16 mouse cellular contexts compared by ENCODE assay signal in the genomic region with DNA sequence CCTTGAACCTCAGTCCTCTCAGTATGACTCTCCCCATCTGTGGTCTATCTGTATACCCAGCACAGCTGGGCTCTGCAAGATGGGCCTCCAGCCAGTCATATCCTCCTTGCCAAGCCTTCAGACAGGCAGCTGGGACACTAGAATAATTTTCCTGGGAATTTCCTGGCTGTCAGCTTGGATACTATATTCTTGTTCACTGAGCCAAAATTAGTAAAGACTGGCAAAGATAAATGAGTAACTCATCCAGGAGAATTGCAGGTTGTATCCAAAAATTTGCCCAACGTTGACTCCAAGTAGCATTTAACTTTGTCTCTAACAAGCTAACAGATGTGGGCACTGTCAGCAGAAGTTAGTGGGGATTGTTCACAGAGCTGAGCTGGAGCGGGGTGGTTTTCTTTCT.
DNase-seq lines count a peak whose midpoint lies in the region; ATAC-seq and TF ChIP-seq lines count a peak whose summit lies in the region.
"Had no signal": no experiment of that assay in that cellular context is flagged by ENCODE, and none has a peak within 500 bp of the region (broad histone marks: within the 10 kb centered on the region; RNA-seq: fewer than 3 reads in every experiment).

No protein-coding gene starts in this region.

- ATAC-seq in forebrain, embryonic 15.5 days (replicated peaks), result peak; percentile 64; the same call in 1 of the 2 replicates
- peak; percentile 31; the same call in 1 of the 2 replicates for ATAC-seq in midbrain, postnatal 0 days (ENCODE audit: low FRiP score)
- ATAC-seq in midbrain, embryonic 16.5 days, result no peak
- no peak for ATAC-seq in liver, postnatal 0 days
- ATAC-seq: lung, postnatal 0 days had no signal

- H3K27me3 ChIP-seq in forebrain, embryonic 15.5 days, result no peaks in the 10 kb centered on the region
- H3K27me3 ChIP-seq in forebrain, embryonic 10.5 days (ENCODE audit: poor library complexity, severe bottlenecking), result no peaks in the 10 kb centered on the region
- H3K27me3 ChIP-seq in midbrain, postnatal 0 days (ENCODE audit: insufficient read depth, low read length), result no peaks in the 10 kb centered on the region
- no peaks in the 10 kb centered on the region for H3K27me3 ChIP-seq in midbrain, embryonic 16.5 days (ENCODE audit: control insufficient read depth, insufficient read depth, low read depth, low read length)
- no peaks in the 10 kb centered on the region for H3K27me3 ChIP-seq in liver, postnatal 0 days (ENCODE audit: insufficient read depth, low read length)
- H3K27me3 ChIP-seq: embryonic facial prominence, embryonic 15.5 days; liver, embryonic 13.5 days; megakaryocyte, embryonic 14.5 days; neural tube, embryonic 12.5 days had no signal

- H3K4me3 ChIP-seq in forebrain, embryonic 15.5 days, result no peak overlapping the region
- H3K4me3 ChIP-seq in forebrain, embryonic 10.5 days, result no peak overlapping the region
- no peak overlapping the region for H3K4me3 ChIP-seq in midbrain, postnatal 0 days (ENCODE audit: low read depth, low read length)
- H3K4me3 ChIP-seq in midbrain, embryonic 16.5 days (ENCODE audit: low read depth, low read length), result no peak overlapping the region
- no peak overlapping the region for H3K4me3 ChIP-seq in liver, postnatal 0 days (ENCODE audit: low read depth, low read length)
- H3K4me3 ChIP-seq: embryonic facial prominence, embryonic 15.5 days; limb, embryonic 10.5 days; liver, embryonic 13.5 days; megakaryocyte, embryonic 14.5 days; neural tube, embryonic 12.5 days had no signal

- no peak for TF ChIP-seq CTCF in midbrain, postnatal 0 days (IDR thresholded peaks at IDR 0.05)
- no peak for TF ChIP-seq CTCF in liver, postnatal 0 days (IDR thresholded peaks at IDR 0.05; ENCODE audit: low read depth)

- no peaks in the 10 kb centered on the region for H3K9me3 ChIP-seq in forebrain, embryonic 15.5 days
- H3K9me3 ChIP-seq in forebrain, embryonic 10.5 days, result no peaks in the 10 kb centered on the region
- H3K9me3 ChIP-seq in midbrain, postnatal 0 days (ENCODE audit: low read length), result no peaks in the 10 kb centered on the region
- no peaks in the 10 kb centered on the region for H3K9me3 ChIP-seq in midbrain, embryonic 16.5 days (replicated peaks; ENCODE audit: control insufficient read depth, low read length, poor library complexity, severe bottlenecking)
- H3K9me3 ChIP-seq in liver, postnatal 0 days (ENCODE audit: low read length), result no peaks in the 10 kb centered on the region
- H3K9me3 ChIP-seq: embryonic facial prominence, embryonic 15.5 days; limb, embryonic 10.5 days; liver, embryonic 13.5 days; megakaryocyte, embryonic 14.5 days; neural tube, embryonic 12.5 days had no signal

- 62% methylated on average over 2 of the region's 2 CpGs for WGBS in forebrain, embryonic 15.5 days
- 89% methylated on average over 2 of the region's 2 CpGs for WGBS in forebrain, embryonic 10.5 days
- 80% methylated on average over 2 of the region's 2 CpGs for WGBS in midbrain, postnatal 0 days
- WGBS in midbrain, embryonic 16.5 days, result 82% methylated on average over 2 of the region's 2 CpGs
- 62% methylated on average over 2 of the region's 2 CpGs for WGBS in liver, postnatal 0 days (ENCODE audit: insufficient replicate concordance)

- no peak for TF ChIP-seq EP300 in liver, postnatal 0 days (IDR thresholded peaks at IDR 0.05; ENCODE audit: low read depth)

- no peak for DNase-seq in forebrain, embryonic 10.5 days (ENCODE audit: extremely low spot score, low spot score)
- peak; percentile 69 for DNase-seq in midbrain, postnatal 0 days (ENCODE audit: low spot score)
- peak; percentile 6 to 24 for DNase-seq in left cerebral cortex, postnatal 14 days (ENCODE audit: low spot score in 2 of 2)
- no peak for DNase-seq in heart, postnatal 36 days
- DNase-seq in liver, postnatal 0 days, result no peak
- DNase-seq: heart, adult 11 months; kidney, adult 9 months; liver, embryonic 13.5 days; thymus, postnatal 4 days had no signal

- no peaks in the 10 kb centered on the region for H3K36me3 ChIP-seq in forebrain, embryonic 15.5 days
- no peaks in the 10 kb centered on the region for H3K36me3 ChIP-seq in forebrain, embryonic 10.5 days (replicated peaks)
- H3K36me3 ChIP-seq in midbrain, postnatal 0 days (ENCODE audit: insufficient read depth, low read length), result no peaks in the 10 kb centered on the region
- no peaks in the 10 kb centered on the region for H3K36me3 ChIP-seq in midbrain, embryonic 16.5 days (ENCODE audit: control insufficient read depth, insufficient read depth, low read length)
- H3K36me3 ChIP-seq in liver, postnatal 0 days (replicated peaks; ENCODE audit: insufficient read depth, low read length), result no peaks in the 10 kb centered on the region
- H3K36me3 ChIP-seq: embryonic facial prominence, embryonic 15.5 days; limb, embryonic 10.5 days; liver, embryonic 13.5 days; neural tube, embryonic 12.5 days had no signal

- intact Hi-C loops in left cerebral cortex, postnatal 14 days (cut with DNase I), result no loop called here
- intact Hi-C loops in heart, postnatal 36 days (cut with DNase I), result no loop called here

- no peak overlapping the region for H3K4me2 ChIP-seq in forebrain, embryonic 15.5 days (replicated peaks)
- H3K4me2 ChIP-seq in midbrain, postnatal 0 days (ENCODE audit: low read depth, low read length, poor library complexity, severe bottlenecking), result no peak overlapping the region
- H3K4me2 ChIP-seq in midbrain, embryonic 16.5 days (ENCODE audit: low read length), result no peak overlapping the region
- H3K4me2 ChIP-seq in liver, postnatal 0 days (ENCODE audit: low read depth, low read length), result no peak overlapping the region
- H3K4me2 ChIP-seq: embryonic facial prominence, embryonic 15.5 days; liver, embryonic 13.5 days; neural tube, embryonic 12.5 days had no signal

- H3K4me1 ChIP-seq in forebrain, embryonic 15.5 days, result 0 out of 2 replicates have a peak, but pooled peaks cover 5% of the 10 kb centered on the region
- H3K4me1 ChIP-seq in forebrain, embryonic 10.5 days, result no peaks in the 10 kb centered on the region
- no peaks in the 10 kb centered on the region for H3K4me1 ChIP-seq in midbrain, postnatal 0 days (ENCODE audit: insufficient read depth, low read length)
- no peaks in the 10 kb centered on the region for H3K4me1 ChIP-seq in midbrain, embryonic 16.5 days (ENCODE audit: control insufficient read depth, insufficient read depth, low read length)
- H3K4me1 ChIP-seq in liver, postnatal 0 days (ENCODE audit: insufficient read depth), result no peaks in the 10 kb centered on the region
- H3K4me1 ChIP-seq: embryonic facial prominence, embryonic 15.5 days; limb, embryonic 10.5 days; liver, embryonic 13.5 days; megakaryocyte, embryonic 14.5 days; neural tube, embryonic 12.5 days had no signal

- no peak overlapping the region for H3K9ac ChIP-seq in forebrain, embryonic 15.5 days (replicated peaks)
- H3K9ac ChIP-seq in midbrain, postnatal 0 days (replicated peaks; ENCODE audit: low read length, poor library complexity, severe bottlenecking), result no peak overlapping the region
- no peak overlapping the region for H3K9ac ChIP-seq in midbrain, embryonic 16.5 days (ENCODE audit: low read depth, low read length)
- no peak overlapping the region for H3K9ac ChIP-seq in liver, postnatal 0 days (replicated peaks)
- H3K9ac ChIP-seq: embryonic facial prominence, embryonic 15.5 days; liver, embryonic 13.5 days; neural tube, embryonic 12.5 days had no signal

- no peak overlapping the region for H3K27ac ChIP-seq in forebrain, embryonic 15.5 days (replicated peaks)
- no peak overlapping the region for H3K27ac ChIP-seq in forebrain, embryonic 10.5 days
- no peak overlapping the region for H3K27ac ChIP-seq in midbrain, postnatal 0 days (ENCODE audit: low read depth, low read length)
- no peak overlapping the region for H3K27ac ChIP-seq in midbrain, embryonic 16.5 days (ENCODE audit: low read length)
- H3K27ac ChIP-seq in liver, postnatal 0 days (ENCODE audit: low read depth), result no peak overlapping the region
- H3K27ac ChIP-seq: embryonic facial prominence, embryonic 15.5 days; limb, embryonic 10.5 days; liver, embryonic 13.5 days; neural tube, embryonic 12.5 days had no signal

Comparison
In these comparisons a context has a peak if more than half of its experiments do, and no peak if none do; other contexts are left out.
1. ATAC-seq: peak in forebrain, embryonic 15.5 days (single experiment) and midbrain, postnatal 0 days (single experiment); none in midbrain, embryonic 16.5 days (single experiment) and liver, postnatal 0 days (single experiment).
2. DNase-seq: peak in midbrain, postnatal 0 days (single experiment) and left cerebral cortex, postnatal 14 days (2 of 2); none in forebrain, embryonic 10.5 days (single experiment), heart, postnatal 36 days (0 of 2) and liver, postnatal 0 days (single experiment).